Mouse (Mus musculus): ENCODE data around the gene Nat10. TPM values are rescaled to one million over a fixed set of nuclear protein-coding genes. Genes with fewer than 3 reads are reported as not detected.

Nat10 gene
- polyA plus RNA-seq, 1 experiment from 2014 or later: 30.7 TPM

- H3K36me3 ChIP-seq: peaks cover 42% of the 10 kb centered on the region
- WGBS: 81% methylated on average over 7 of the region's 7 CpGs
- no peak for ATAC-seq (ENCODE audit: insufficient number of reproducible peaks, insufficient read depth, low FRiP score, low TSS enrichment)
These were observed 17.1 kb downstream of the Nat10 start for GRCm38 (mm10) chr2:103743988-103744387.

GRCm38 (mm10) chr2:103743536-103743935 is 17.5 kb downstream of the Nat10 start:
- Histone ChIP-seq H3K4me1 (no peaks in the 10 kb centered on the region), H3K4me3 (no peak overlapping the region), H3K27me3 (no peaks in the 10 kb centered on the region), H3K9me3 (no peaks in the 10 kb centered on the region), H3K4me2 (replicated peaks) (no peak overlapping the region), H3K27ac (no peak overlapping the region), H3K9ac (no peak overlapping the region), H3K36me3 (peaks cover 47% of the 10 kb centered on the region)
- ATAC-seq (ENCODE audit: insufficient number of reproducible peaks, insufficient read depth, low FRiP score, low TSS enrichment): no peak
- 89% methylated on average over 2 of the region's 2 CpGs for WGBS

More at GRCm38 (mm10) chr2:103743988-103744387, 17.1 kb downstream of the Nat10 start:
- H3K27ac ChIP-seq: no peak overlapping the region
- H3K4me1 ChIP-seq: no peaks in the 10 kb centered on the region
- no peaks in the 10 kb centered on the region for H3K9me3 ChIP-seq
- no peak overlapping the region for H3K9ac ChIP-seq
- no peak overlapping the region for H3K4me2 ChIP-seq (replicated peaks)
- H3K27me3 ChIP-seq: no peaks in the 10 kb centered on the region
- H3K4me3 ChIP-seq: no peak overlapping the region

- WGBS: 94% methylated on average over 6 of the region's 6 CpGs
- Histone ChIP-seq H3K4me3 (no peak overlapping the region), H3K9me3 (no peaks in the 10 kb centered on the region), H3K27ac (no peak overlapping the region), H3K4me1 (no peaks in the 10 kb centered on the region), H3K9ac (no peak overlapping the region), H3K27me3 (no peaks in the 10 kb centered on the region), H3K36me3 (peaks cover 42% of the 10 kb centered on the region), H3K4me2 (replicated peaks) (no peak overlapping the region)
- no peak for ATAC-seq (ENCODE audit: insufficient number of reproducible peaks, insufficient read depth, low FRiP score, low TSS enrichment)
These were observed 18.2 kb downstream of the Nat10 start for GRCm38 (mm10) chr2:103742821-103743220.

GRCm38 (mm10) chr2:103731423-103731822 is 29.6 kb downstream of the Nat10 start:
- 86% methylated on average over 6 of the region's 6 CpGs for WGBS
- Histone ChIP-seq H3K4me1 (no peaks in the 10 kb centered on the region), H3K36me3 (peaks cover 82% of the 10 kb centered on the region), H3K9ac (no peak overlapping the region), H3K9me3 (no peaks in the 10 kb centered on the region), H3K4me2 (replicated peaks) (no peak overlapping the region), H3K27ac (no peak overlapping the region), H3K27me3 (no peaks in the 10 kb centered on the region), H3K4me3 (no peak overlapping the region)
- no peak for ATAC-seq (ENCODE audit: insufficient number of reproducible peaks, insufficient read depth, low FRiP score, low TSS enrichment)

GRCm38 (mm10) chr2:103730999-103731398 is 30.1 kb downstream of the Nat10 start:
- Histone ChIP-seq H3K27ac (no peak overlapping the region), H3K4me3 (no peak overlapping the region), H3K36me3 (peaks cover 84% of the 10 kb centered on the region), H3K4me2 (replicated peaks) (no peak overlapping the region), H3K9me3 (no peaks in the 10 kb centered on the region), H3K4me1 (no peaks in the 10 kb centered on the region), H3K9ac (no peak overlapping the region), H3K27me3 (no peaks in the 10 kb centered on the region)
- no peak for ATAC-seq (ENCODE audit: insufficient number of reproducible peaks, insufficient read depth, low FRiP score, low TSS enrichment)
- WGBS: 80% methylated on average over 8 of the region's 8 CpGs

- no peak overlapping the region for H3K9ac ChIP-seq
- H3K4me3 ChIP-seq: no peak overlapping the region
- H3K4me1 ChIP-seq: no peaks in the 10 kb centered on the region
- no peaks in the 10 kb centered on the region for H3K9me3 ChIP-seq
- H3K27me3 ChIP-seq: no peaks in the 10 kb centered on the region
- WGBS: 86% methylated on average over 12 of the region's 12 CpGs
- no peak overlapping the region for H3K4me2 ChIP-seq (replicated peaks)
- ATAC-seq (ENCODE audit: insufficient number of reproducible peaks, insufficient read depth, low FRiP score, low TSS enrichment): no peak
- no peak overlapping the region for H3K27ac ChIP-seq
- H3K36me3 ChIP-seq: peaks cover 88% of the 10 kb centered on the region
These were observed 33.0 kb downstream of the Nat10 start for GRCm38 (mm10) chr2:103728027-103728540.

- H3K27ac ChIP-seq: no peak overlapping the region
- no peak overlapping the region for H3K4me3 ChIP-seq
- H3K36me3 ChIP-seq: peaks cover 85% of the 10 kb centered on the region
- no peak overlapping the region for H3K9ac ChIP-seq
- no peak for ATAC-seq (ENCODE audit: insufficient number of reproducible peaks, insufficient read depth, low FRiP score, low TSS enrichment)
- no peaks in the 10 kb centered on the region for H3K4me1 ChIP-seq
- WGBS: 91% methylated on average over 2 of the region's 2 CpGs
- H3K27me3 ChIP-seq: no peaks in the 10 kb centered on the region
- H3K4me2 ChIP-seq (replicated peaks): no peak overlapping the region
- no peaks in the 10 kb centered on the region for H3K9me3 ChIP-seq
These were observed 36.5 kb downstream of the Nat10 start for GRCm38 (mm10) chr2:103724521-103724920.

- H3K9ac ChIP-seq: no peak overlapping the region
- no peak overlapping the region for H3K4me2 ChIP-seq (replicated peaks)
- no peak overlapping the region for H3K27ac ChIP-seq
- H3K36me3 ChIP-seq: peaks cover 76% of the 10 kb centered on the region
- no peaks in the 10 kb centered on the region for H3K27me3 ChIP-seq
- no peak overlapping the region for H3K4me3 ChIP-seq
- no peaks in the 10 kb centered on the region for H3K9me3 ChIP-seq
- no peak for ATAC-seq (ENCODE audit: insufficient number of reproducible peaks, insufficient read depth, low FRiP score, low TSS enrichment)
- 90% methylated on average over 7 of the region's 7 CpGs for WGBS
- H3K4me1 ChIP-seq: no peaks in the 10 kb centered on the region
These were observed 41.8 kb downstream of the Nat10 start for GRCm38 (mm10) chr2:103719292-103719646.

GRCm38 (mm10) chr2:103718594-103719291 is 42.3 kb downstream of the Nat10 start:
- ATAC-seq (ENCODE audit: insufficient number of reproducible peaks, insufficient read depth, low FRiP score, low TSS enrichment): 0 out of 2 replicates have a peak, but pooled peaks have one; percentile 35

GRCm38 (mm10) chr2:103714412-103714811 is 46.7 kb downstream of the Nat10 start:
- Histone ChIP-seq H3K9ac (no peak overlapping the region), H3K4me2 (replicated peaks) (no peak overlapping the region), H3K4me3 (no peak overlapping the region), H3K4me1 (no peaks in the 10 kb centered on the region), H3K36me3 (peaks cover 65% of the 10 kb centered on the region), H3K27me3 (no peaks in the 10 kb centered on the region), H3K9me3 (no peaks in the 10 kb centered on the region), H3K27ac (no peak overlapping the region)
- ATAC-seq (ENCODE audit: insufficient number of reproducible peaks, insufficient read depth, low FRiP score, low TSS enrichment): no peak
- 61% methylated on average over 4 of the region's 4 CpGs for WGBS

More at GRCm38 (mm10) chr2:103718594-103719291, 42.3 kb downstream of the Nat10 start:
- H3K27me3 ChIP-seq: no peaks in the 10 kb centered on the region
- no peak overlapping the region for H3K4me2 ChIP-seq (replicated peaks)
- WGBS: 59% methylated on average over 8 of the region's 8 CpGs
- no peaks in the 10 kb centered on the region for H3K9me3 ChIP-seq
- H3K27ac ChIP-seq: no peak overlapping the region
- peaks cover 71% of the 10 kb centered on the region for H3K36me3 ChIP-seq
- no peaks in the 10 kb centered on the region for H3K4me1 ChIP-seq
- no peak overlapping the region for H3K9ac ChIP-seq
- no peak overlapping the region for H3K4me3 ChIP-seq

GRCm38 (mm10) chr2:103713831-103714230 is 47.2 kb downstream of the Nat10 start:
- Histone ChIP-seq H3K27me3 (no peaks in the 10 kb centered on the region), H3K9me3 (no peaks in the 10 kb centered on the region), H3K9ac (no peak overlapping the region), H3K4me3 (no peak overlapping the region), H3K36me3 (peaks cover 69% of the 10 kb centered on the region), H3K4me1 (no peaks in the 10 kb centered on the region), H3K4me2 (replicated peaks) (no peak overlapping the region), H3K27ac (no peak overlapping the region)
- WGBS: 82% methylated on average over 7 of the region's 7 CpGs
- ATAC-seq (ENCODE audit: insufficient number of reproducible peaks, insufficient read depth, low FRiP score, low TSS enrichment): no peak

GRCm38 (mm10) chr2:103710849-103711248 is 50.2 kb downstream of the Nat10 start:
- no peaks in the 10 kb centered on the region for H3K9me3 ChIP-seq
- 84% methylated on average over 7 of the region's 7 CpGs for WGBS
- no peak overlapping the region for H3K4me2 ChIP-seq (replicated peaks)
- peaks cover 11% of the 10 kb centered on the region for H3K4me1 ChIP-seq
- H3K36me3 ChIP-seq: peaks cover 57% of the 10 kb centered on the region
- no peak overlapping the region for H3K4me3 ChIP-seq
- H3K27ac ChIP-seq: no peak overlapping the region
- H3K9ac ChIP-seq: no peak overlapping the region
- H3K27me3 ChIP-seq: no peaks in the 10 kb centered on the region
- ATAC-seq (ENCODE audit: insufficient number of reproducible peaks, insufficient read depth, low FRiP score, low TSS enrichment): no peak

Measured in embryonic facial prominence, embryonic 12.5 days (tissue).